Comparison of ENCODE assay signal across 18 mouse cellular contexts in genomic region chr16:11510854-11511253, GRCm38 (mm10).
DNase-seq lines count a peak whose midpoint lies in the region; ATAC-seq and TF ChIP-seq lines count a peak whose summit lies in the region.
"Had no signal": no experiment of that assay in that cellular context is flagged by ENCODE, and none has a peak within 500 bp of the region (broad histone marks: within the 10 kb centered on the region; RNA-seq: fewer than 3 reads in every experiment).

No protein-coding gene starts in this region.

- H3K9me3 ChIP-seq in liver, postnatal 0 days (ENCODE audit: low read length): no peaks in the 10 kb centered on the region
- H3K9me3 ChIP-seq in kidney, postnatal 0 days (replicated peaks; ENCODE audit: low read length): no peaks in the 10 kb centered on the region
- H3K9me3 ChIP-seq in midbrain, embryonic 13.5 days: no peaks in the 10 kb centered on the region
- H3K9me3 ChIP-seq: forebrain, embryonic 15.5 days; heart, embryonic 13.5 days; limb, embryonic 12.5 days; megakaryocyte, embryonic 14.5 days; neural tube, embryonic 12.5 days had no signal

- H3K9ac ChIP-seq in liver, adult 2 months (ENCODE audit: low read depth, low read length): no peak overlapping the region
- H3K9ac ChIP-seq in liver, postnatal 0 days (replicated peaks): no peak overlapping the region
- H3K9ac ChIP-seq in kidney, postnatal 0 days (ENCODE audit: low read depth, low read length): no peak overlapping the region
- H3K9ac ChIP-seq in midbrain, embryonic 13.5 days (replicated peaks): no peak overlapping the region
- H3K9ac ChIP-seq: forebrain, embryonic 15.5 days; heart, embryonic 13.5 days; limb, embryonic 12.5 days; liver, embryonic 14.5 days; neural tube, embryonic 12.5 days had no signal

- no peak overlapping the region for H3K4me3 ChIP-seq in liver, adult 2 months (ENCODE audit: insufficient read depth, low read depth, low read length)
- no peak overlapping the region for H3K4me3 ChIP-seq in liver, postnatal 0 days (ENCODE audit: low read depth, low read length)
- H3K4me3 ChIP-seq in kidney, postnatal 0 days (replicated peaks; ENCODE audit: low read depth, low read length): no peak overlapping the region
- H3K4me3 ChIP-seq in midbrain, embryonic 13.5 days (replicated peaks): no peak overlapping the region
- H3K4me3 ChIP-seq: forebrain, embryonic 15.5 days; heart, embryonic 13.5 days; limb, embryonic 12.5 days; megakaryocyte, embryonic 14.5 days; neural tube, embryonic 12.5 days had no signal

- ATAC-seq in liver, postnatal 0 days: no peak
- ATAC-seq in kidney, postnatal 0 days (replicated peaks; ENCODE audit: low FRiP score, low read depth): 0 out of 2 replicates have a peak, but pooled peaks have one; percentile 31
- ATAC-seq in midbrain, embryonic 13.5 days: no peak
- ATAC-seq: forebrain, embryonic 15.5 days; hindbrain, postnatal 0 days had no signal

- peak; percentile 21 for DNase-seq in liver, adult 2 months (ENCODE audit: extremely low read depth, low read depth, low spot score)
- DNase-seq in liver, postnatal 0 days: no peak
- peak; percentile 69 for DNase-seq in ZHBTc4 (ENCODE audit: low read depth, low spot score)
- DNase-seq in kidney, postnatal 0 days (ENCODE audit: low spot score): peak; percentile 44
- peak; percentile 74 for DNase-seq in yolk sac, embryonic 10.5 days (ENCODE audit: low spot score)
- DNase-seq in layer of hippocampus, adult 8-10 months (ENCODE audit: low spot score in 2 of 2): no peak
- DNase-seq: cerebellum, adult 9-11 months; heart, postnatal 36 days; lung, postnatal 14 days; thymus, postnatal 25 days had no signal

- H3K79me2 ChIP-seq in liver, adult 2 months (ENCODE audit: control insufficient read depth, insufficient read depth, low read length): no peaks in the 10 kb centered on the region

- H3K27me3 ChIP-seq in liver, adult 2 months (ENCODE audit: control insufficient read depth, insufficient read depth, low read length): no peaks in the 10 kb centered on the region
- no peaks in the 10 kb centered on the region for H3K27me3 ChIP-seq in liver, postnatal 0 days (ENCODE audit: insufficient read depth, low read length)
- no peaks in the 10 kb centered on the region for H3K27me3 ChIP-seq in kidney, postnatal 0 days (ENCODE audit: insufficient read depth, low read length)
- H3K27me3 ChIP-seq in midbrain, embryonic 13.5 days: no peaks in the 10 kb centered on the region
- H3K27me3 ChIP-seq: forebrain, embryonic 15.5 days; heart, embryonic 13.5 days; limb, embryonic 12.5 days; megakaryocyte, embryonic 14.5 days; neural tube, embryonic 12.5 days had no signal

- H3K4me1 ChIP-seq in liver, adult 2 months (ENCODE audit: control insufficient read depth, insufficient read depth, low read length): no peaks in the 10 kb centered on the region; the same call in 1 of the 2 replicates
- H3K4me1 ChIP-seq in liver, postnatal 0 days (ENCODE audit: insufficient read depth): no peaks in the 10 kb centered on the region
- peaks cover 14% of the 10 kb centered on the region for H3K4me1 ChIP-seq in kidney, postnatal 0 days (replicated peaks; ENCODE audit: insufficient read depth, low read length)
- H3K4me1 ChIP-seq in midbrain, embryonic 13.5 days (replicated peaks): 0 out of 2 replicates have a peak, but pooled peaks cover 2% of the 10 kb centered on the region
- H3K4me1 ChIP-seq: limb, embryonic 12.5 days; neural tube, embryonic 12.5 days had no signal

- no peak for TF ChIP-seq POLR2A in liver, adult 2 months (IDR thresholded peaks at IDR 0.05; ENCODE audit: extremely low read depth, insufficient read depth, low read length)

- no peak overlapping the region for H3K4me2 ChIP-seq in liver, postnatal 0 days (ENCODE audit: low read depth, low read length)
- no peak overlapping the region for H3K4me2 ChIP-seq in kidney, postnatal 0 days (ENCODE audit: low read length)
- no peak overlapping the region for H3K4me2 ChIP-seq in midbrain, embryonic 13.5 days (replicated peaks)
- H3K4me2 ChIP-seq: forebrain, embryonic 15.5 days; heart, embryonic 13.5 days; limb, embryonic 12.5 days; neural tube, embryonic 12.5 days had no signal

- TF ChIP-seq EP300 in liver, postnatal 0 days (IDR thresholded peaks at IDR 0.05; ENCODE audit: low read depth): no peak

- H3K27ac ChIP-seq in liver, adult 2 months (replicated peaks; ENCODE audit: insufficient read depth, low read depth, low read length): no peak overlapping the region
- no peak overlapping the region for H3K27ac ChIP-seq in liver, postnatal 0 days (ENCODE audit: low read depth)
- 0 out of 2 replicates have a peak overlapping the region, but pooled peaks have one; percentile 19 for H3K27ac ChIP-seq in kidney, postnatal 0 days
- H3K27ac ChIP-seq in midbrain, embryonic 13.5 days: no peak overlapping the region
- H3K27ac ChIP-seq: forebrain, embryonic 15.5 days; heart, embryonic 13.5 days; hindbrain, postnatal 0 days; limb, embryonic 12.5 days; liver, embryonic 14.5 days; neural tube, embryonic 12.5 days had no signal

- 55% methylated on average over 3 of the region's 3 CpGs for whole genome bisulfite sequencing in liver, adult 2 months
- 55% methylated on average over 3 of the region's 3 CpGs for WGBS in liver, postnatal 0 days (ENCODE audit: insufficient replicate concordance)
- 59% methylated on average over 3 of the region's 3 CpGs for WGBS in kidney, postnatal 0 days
- WGBS in midbrain, embryonic 13.5 days: 75% methylated on average over 3 of the region's 3 CpGs

- TF ChIP-seq CTCF in liver, adult 2 months (IDR thresholded peaks at IDR 0.05; ENCODE audit: low read depth, low read length): no peak
- no peak for TF ChIP-seq CTCF in liver, postnatal 0 days (IDR thresholded peaks at IDR 0.05; ENCODE audit: low read depth)
- TF ChIP-seq CTCF in kidney, postnatal 0 days (IDR thresholded peaks at IDR 0.05; ENCODE audit: low read depth): no peak

- H3K36me3 ChIP-seq in liver, adult 2 months (ENCODE audit: control insufficient read depth, insufficient read depth, low read length): peaks cover 11% of the 10 kb centered on the region
- H3K36me3 ChIP-seq in liver, postnatal 0 days (replicated peaks; ENCODE audit: insufficient read depth, low read length): no peaks in the 10 kb centered on the region
- no peaks in the 10 kb centered on the region for H3K36me3 ChIP-seq in kidney, postnatal 0 days (ENCODE audit: insufficient read depth, low read length)
- H3K36me3 ChIP-seq in midbrain, embryonic 13.5 days: peaks cover 22% of the 10 kb centered on the region
- H3K36me3 ChIP-seq: forebrain, embryonic 15.5 days; heart, embryonic 13.5 days; neural tube, embryonic 12.5 days had no signal

Comparison
In these comparisons a context has a peak if more than half of its experiments do, and no peak if none do; other contexts are left out.
1. DNase-seq: peak in liver, adult 2 months (single experiment), ZHBTc4 (single experiment), kidney, postnatal 0 days (single experiment) and yolk sac, embryonic 10.5 days (single experiment); none in liver, postnatal 0 days (single experiment) and layer of hippocampus, adult 8-10 months (0 of 2).